Mouse (Mus musculus): ENCODE measurements around the gene Pip5k1c. TPM values are rescaled to one million over a fixed set of nuclear protein-coding genes. Genes with fewer than 3 reads are reported as not detected.
A peak's percentile ranks its signal among the peaks of the same experiment; 100 is the strongest.

Gene Pip5k1c
- polyA plus RNA-seq, 1 experiment from 2014 or later: 123 TPM

DNA sequence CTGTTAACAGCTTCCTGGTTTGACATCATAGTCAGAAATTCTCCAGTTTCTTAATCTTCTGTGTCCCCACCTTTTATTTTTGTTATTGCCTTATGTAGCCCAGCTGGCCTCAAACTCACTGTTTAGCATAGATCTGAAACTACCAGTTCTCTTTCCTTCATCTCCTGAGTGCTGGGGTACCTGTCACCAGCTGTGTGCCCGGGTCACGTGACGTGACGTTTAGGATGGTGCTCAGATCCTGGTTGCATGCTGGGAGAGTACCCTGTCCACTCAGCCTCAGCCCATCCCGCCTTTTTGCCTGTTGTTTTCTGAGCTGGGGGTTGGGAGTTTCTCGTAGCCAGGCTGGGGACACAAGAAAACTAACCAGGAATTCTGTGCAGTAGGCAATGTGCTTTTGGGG lies 4.5 kb downstream of the Pip5k1c start:
- WGBS: 86% methylated on average over 6 of the region's 6 CpGs
- ATAC-seq (replicated peaks): no peak
- Histone ChIP-seq H3K4me3 (no peak overlapping the region), H3K4me1 (peaks cover 36% of the 10 kb centered on the region), H3K4me2 (replicated peaks) (no peak overlapping the region), H3K27ac (replicated peaks) (no peak overlapping the region), H3K27me3 (no peaks in the 10 kb centered on the region), H3K36me3 (no peaks in the 10 kb centered on the region), H3K9me3 (no peaks in the 10 kb centered on the region), H3K9ac (replicated peaks) (no peak overlapping the region)

DNA sequence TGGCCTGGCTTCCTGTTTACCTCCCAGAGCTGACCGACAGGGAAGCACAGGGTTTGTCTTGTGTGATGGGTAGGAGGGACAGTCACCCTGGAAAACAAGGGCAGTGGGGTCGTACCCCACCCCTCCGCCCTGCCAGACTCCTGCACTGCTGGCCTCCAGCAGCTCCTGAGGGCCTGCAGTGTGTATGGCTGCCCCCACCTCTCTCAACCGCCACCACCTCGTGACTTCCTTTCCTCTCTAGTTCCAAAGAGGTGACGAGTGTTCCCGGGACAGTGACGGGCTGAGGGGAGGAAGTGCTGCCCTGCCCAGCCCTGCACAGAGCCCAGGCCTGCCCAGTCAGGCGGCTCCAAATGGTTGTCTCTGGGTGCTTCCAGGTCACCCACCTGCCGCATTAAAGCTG lies 5.1 kb downstream of the Pip5k1c start:
- WGBS: 88% methylated on average over 10 of the region's 10 CpGs
- no peak overlapping the region for H3K9ac ChIP-seq (replicated peaks)
- no peaks in the 10 kb centered on the region for H3K9me3 ChIP-seq
- no peaks in the 10 kb centered on the region for H3K36me3 ChIP-seq
- H3K27me3 ChIP-seq: no peaks in the 10 kb centered on the region
- no peak overlapping the region for H3K4me2 ChIP-seq (replicated peaks)
- ATAC-seq (replicated peaks): no peak
- no peak overlapping the region for H3K27ac ChIP-seq (replicated peaks)
- no peak overlapping the region for H3K4me3 ChIP-seq
- peaks cover 42% of the 10 kb centered on the region for H3K4me1 ChIP-seq

DNA sequence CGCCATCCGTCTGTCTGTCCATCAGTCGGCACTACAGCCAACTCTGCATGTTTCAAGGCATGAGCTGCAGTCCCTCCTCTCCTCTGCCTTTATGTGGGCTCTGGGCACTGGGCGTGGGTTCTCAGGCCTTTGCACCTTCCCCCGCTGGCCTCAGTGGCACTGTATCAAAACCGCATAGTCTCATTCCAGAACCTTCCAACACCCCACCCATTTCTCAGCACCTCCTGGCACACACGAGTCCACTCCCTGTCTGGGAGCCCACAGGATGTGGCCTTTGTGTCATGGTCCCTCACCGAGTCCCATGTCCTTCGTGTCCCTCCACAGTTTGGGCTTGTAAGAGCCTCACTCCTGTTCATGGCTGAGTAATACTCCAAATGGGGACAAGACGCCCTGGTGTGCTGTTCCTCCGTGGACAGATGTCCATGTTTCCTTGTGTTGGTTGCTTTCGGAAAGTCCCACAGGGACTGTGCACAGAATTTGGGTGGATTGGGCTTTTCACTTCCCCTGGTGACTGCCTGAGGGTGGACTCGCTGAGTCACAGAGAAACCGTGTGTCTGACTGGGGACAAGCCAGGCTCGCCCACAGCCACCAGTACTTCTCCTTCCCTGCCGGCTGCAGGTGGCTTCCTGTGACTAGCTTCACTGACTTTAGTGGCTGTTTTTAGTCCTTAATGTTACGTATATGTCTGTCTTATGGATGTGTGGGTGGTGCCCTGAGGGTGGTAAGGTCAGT lies 5.8 kb downstream of the Pip5k1c start:
- Histone ChIP-seq H3K27ac (replicated peaks) (no peak overlapping the region), H3K27me3 (no peaks in the 10 kb centered on the region), H3K4me3 (no peak overlapping the region), H3K9ac (replicated peaks) (no peak overlapping the region), H3K9me3 (no peaks in the 10 kb centered on the region), H3K4me1 (peaks cover 49% of the 10 kb centered on the region), H3K4me2 (replicated peaks) (no peak overlapping the region), H3K36me3 (no peaks in the 10 kb centered on the region)
- 96% methylated on average over 17 of the region's 17 CpGs for WGBS
- ATAC-seq (replicated peaks): no peak

DNA sequence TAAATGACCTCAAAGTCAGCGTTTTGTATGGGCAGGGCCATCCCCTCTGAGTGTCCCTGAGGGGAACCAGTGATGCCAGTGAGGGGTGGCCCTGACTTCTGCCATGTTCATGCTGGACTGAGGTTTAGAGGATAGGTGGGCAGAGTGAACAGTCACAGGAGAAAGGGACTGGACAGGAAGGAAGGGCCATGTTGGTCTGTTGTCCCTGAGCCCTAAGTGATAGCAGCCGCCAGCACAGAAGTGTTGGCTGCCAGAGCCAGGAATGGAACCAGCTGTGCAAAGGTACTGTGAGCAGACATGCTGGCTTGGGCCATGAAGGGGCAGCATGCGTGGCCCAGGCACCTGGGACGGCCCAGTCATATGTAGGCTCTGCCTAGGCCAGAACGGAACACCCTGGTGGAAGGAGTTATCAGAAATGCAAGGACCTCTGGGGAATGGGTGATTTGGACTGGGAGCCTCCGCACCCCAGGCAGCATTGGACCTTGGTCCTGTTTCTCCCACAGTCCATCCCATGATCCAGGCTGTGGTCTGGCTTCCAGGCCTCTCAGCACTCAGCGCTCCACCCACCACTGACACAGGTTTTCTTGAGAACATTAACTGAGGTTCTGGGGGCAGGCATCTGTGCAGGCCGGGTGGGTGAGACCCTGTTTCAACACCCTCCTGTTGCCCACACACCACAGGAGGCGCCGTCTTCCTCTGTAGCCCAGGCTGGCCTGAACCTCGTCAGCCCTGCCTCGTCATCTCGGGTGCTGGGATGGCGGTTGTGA lies 7.0 kb downstream of the Pip5k1c start:
- Histone ChIP-seq H3K4me3 (no peak overlapping the region), H3K27ac (replicated peaks) (no peak overlapping the region), H3K4me2 (replicated peaks) (no peak overlapping the region), H3K4me1 (peaks cover 37% of the 10 kb centered on the region), H3K36me3 (no peaks in the 10 kb centered on the region), H3K9me3 (no peaks in the 10 kb centered on the region), H3K9ac (replicated peaks) (no peak overlapping the region), H3K27me3 (no peaks in the 10 kb centered on the region)
- no peak for ATAC-seq (replicated peaks)
- WGBS: 93% methylated on average over 14 of the region's 14 CpGs

DNA sequence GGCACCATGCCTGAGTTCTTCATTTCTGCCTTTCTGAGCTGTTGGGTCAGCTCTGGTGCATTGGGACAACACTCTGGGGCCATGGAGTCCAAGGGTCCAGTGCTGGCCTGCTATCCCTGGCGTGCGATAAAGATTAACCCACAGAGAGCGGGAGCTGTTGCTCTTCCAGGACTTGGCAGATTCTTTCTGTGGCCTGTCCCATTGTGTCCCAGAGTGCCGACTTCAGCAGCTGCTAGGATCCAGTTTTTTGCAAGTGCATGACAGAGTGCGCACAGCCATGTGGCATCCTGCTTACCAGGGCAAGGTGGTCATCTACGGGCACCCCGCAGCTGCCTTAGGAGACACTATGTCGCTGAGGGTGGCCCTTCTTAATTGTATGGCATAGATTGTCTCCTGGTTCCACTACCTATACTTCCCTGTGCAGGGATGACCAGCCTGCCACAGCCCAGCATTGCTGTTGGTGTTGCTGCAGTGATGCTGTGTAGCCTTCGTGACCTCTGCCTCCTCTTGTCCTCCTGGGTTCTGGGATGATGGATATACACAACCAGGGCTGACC lies 7.7 kb downstream of the Pip5k1c start:
- ATAC-seq (replicated peaks): no peak
- Histone ChIP-seq H3K4me1 (peaks cover 31% of the 10 kb centered on the region), H3K9ac (replicated peaks) (no peak overlapping the region), H3K27ac (replicated peaks) (no peak overlapping the region), H3K9me3 (no peaks in the 10 kb centered on the region), H3K4me2 (replicated peaks) (no peak overlapping the region), H3K27me3 (no peaks in the 10 kb centered on the region), H3K36me3 (no peaks in the 10 kb centered on the region), H3K4me3 (no peak overlapping the region)
- WGBS: 81% methylated on average over 9 of the region's 9 CpGs

DNA sequence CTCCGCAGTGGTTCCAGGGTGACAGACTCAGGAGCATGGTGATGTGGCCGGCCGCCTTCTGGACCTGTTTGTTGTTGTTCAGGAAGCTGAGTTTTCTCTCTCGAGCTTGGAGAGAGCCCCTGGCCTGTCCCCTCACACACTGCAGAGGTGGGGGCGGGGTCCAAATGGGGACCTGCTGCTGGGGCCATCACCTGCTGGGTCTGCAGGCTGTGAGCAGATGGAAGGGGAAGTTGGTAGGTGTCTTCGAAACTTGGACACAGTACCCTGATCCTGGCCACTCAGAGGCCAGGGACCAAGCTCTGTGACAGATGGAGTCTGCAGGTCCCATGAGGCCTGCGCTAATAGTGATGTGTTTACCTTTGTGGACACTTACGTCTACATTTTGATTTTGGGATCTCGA lies 8.6 kb downstream of the Pip5k1c start:
- Histone ChIP-seq H3K4me1 (peaks cover 22% of the 10 kb centered on the region), H3K27me3 (no peaks in the 10 kb centered on the region), H3K36me3 (peaks cover 8% of the 10 kb centered on the region), H3K4me3 (no peak overlapping the region), H3K9me3 (no peaks in the 10 kb centered on the region), H3K27ac (replicated peaks) (no peak overlapping the region), H3K4me2 (replicated peaks) (no peak overlapping the region), H3K9ac (replicated peaks) (no peak overlapping the region)
- 84% methylated on average over 9 of the region's 9 CpGs for WGBS
- no peak for ATAC-seq (replicated peaks)

- no peak overlapping the region for H3K4me2 ChIP-seq (replicated peaks)
- peaks cover 17% of the 10 kb centered on the region for H3K36me3 ChIP-seq
- no peak overlapping the region for H3K4me3 ChIP-seq
- no peaks in the 10 kb centered on the region for H3K9me3 ChIP-seq
- peak overlapping the region; percentile 35; the same call in 1 of the 2 replicates for H3K27ac ChIP-seq (replicated peaks)
- 0 out of 2 replicates have a peak overlapping the region, but pooled peaks have one; percentile 1 for H3K9ac ChIP-seq (replicated peaks)
- no peaks in the 10 kb centered on the region for H3K27me3 ChIP-seq
- 69% methylated on average over 4 of the region's 4 CpGs for WGBS
- ATAC-seq (replicated peaks): no peak
- peaks cover 17% of the 10 kb centered on the region for H3K4me1 ChIP-seq
Observed at GRCm38 (mm10) chr10:81302288-81302687, 9.5 kb downstream of the Pip5k1c start.

GRCm38 (mm10) chr10:81302781-81303218 lies 10.0 kb downstream of the Pip5k1c start:
- 60% methylated on average over 14 of the region's 14 CpGs for WGBS
- H3K4me1 ChIP-seq: peaks cover 17% of the 10 kb centered on the region
- H3K27ac ChIP-seq (replicated peaks): peak overlapping the region; percentile 35; the same call in 1 of the 2 replicates
- peaks cover 23% of the 10 kb centered on the region for H3K36me3 ChIP-seq
- H3K4me3 ChIP-seq: 0 out of 2 replicates have a peak overlapping the region, but pooled peaks have one; percentile 1
- no peak overlapping the region for H3K4me2 ChIP-seq (replicated peaks)
- no peaks in the 10 kb centered on the region for H3K27me3 ChIP-seq
- H3K9ac ChIP-seq (replicated peaks): 0 out of 2 replicates have a peak overlapping the region, but pooled peaks have one; percentile 1
- H3K9me3 ChIP-seq: no peaks in the 10 kb centered on the region
- no peak for ATAC-seq (replicated peaks)

DNA sequence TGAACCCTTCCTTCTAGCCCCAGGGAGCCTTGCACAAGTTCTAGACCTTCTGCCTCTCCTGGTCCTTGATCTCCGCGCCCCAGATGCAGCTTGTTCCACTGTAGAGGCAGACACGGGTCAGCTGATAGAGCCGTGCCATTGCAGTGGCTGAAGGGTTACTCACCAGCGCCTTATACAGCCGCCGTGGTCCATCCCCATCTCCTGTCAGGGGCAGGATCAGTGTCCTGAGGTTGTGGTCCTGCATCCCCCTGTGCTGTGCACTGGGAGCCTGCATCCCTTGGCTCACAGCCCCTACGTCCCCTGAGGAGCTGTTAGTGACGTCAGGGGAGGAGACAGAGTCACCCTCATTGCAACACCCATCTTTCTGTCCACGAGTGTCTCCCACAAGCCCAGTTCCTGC lies 10.5 kb downstream of the Pip5k1c start:
- no peak overlapping the region for H3K4me3 ChIP-seq
- H3K9ac ChIP-seq (replicated peaks): no peak overlapping the region
- no peak overlapping the region for H3K4me2 ChIP-seq (replicated peaks)
- H3K36me3 ChIP-seq: peaks cover 27% of the 10 kb centered on the region
- H3K4me1 ChIP-seq: peaks cover 17% of the 10 kb centered on the region
- H3K27ac ChIP-seq (replicated peaks): peak overlapping the region; percentile 35; the same call in 1 of the 2 replicates
- no peaks in the 10 kb centered on the region for H3K27me3 ChIP-seq
- no peak for ATAC-seq (replicated peaks)
- no peaks in the 10 kb centered on the region for H3K9me3 ChIP-seq
- WGBS: 82% methylated on average over 10 of the region's 10 CpGs

DNA sequence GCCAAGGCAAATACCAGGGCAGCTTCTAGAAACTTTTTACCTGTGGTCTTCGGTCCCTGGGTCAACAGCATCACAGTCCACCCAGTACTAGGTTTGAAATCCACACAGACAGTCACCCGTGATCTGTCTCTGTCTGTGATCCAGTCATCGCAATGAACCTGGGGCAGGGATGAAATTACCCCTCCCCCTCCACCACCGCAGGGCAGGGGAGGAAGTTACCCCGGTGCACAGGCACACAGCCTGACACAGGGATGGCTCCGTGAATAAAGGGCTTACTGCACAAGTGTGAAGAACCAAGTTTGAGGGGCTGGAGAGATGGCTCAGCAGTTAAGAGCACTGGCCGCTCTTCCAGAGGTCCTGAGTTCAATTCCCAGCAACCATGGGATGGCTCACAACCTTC lies 11.0 kb downstream of the Pip5k1c start:
- WGBS: 86% methylated on average over 7 of the region's 7 CpGs
- Histone ChIP-seq H3K4me1 (peaks cover 17% of the 10 kb centered on the region), H3K27me3 (no peaks in the 10 kb centered on the region), H3K4me3 (no peak overlapping the region), H3K9ac (replicated peaks) (no peak overlapping the region), H3K27ac (replicated peaks) (no peak overlapping the region), H3K9me3 (no peaks in the 10 kb centered on the region), H3K4me2 (replicated peaks) (no peak overlapping the region), H3K36me3 (peaks cover 31% of the 10 kb centered on the region)
- ATAC-seq (replicated peaks): no peak

DNA sequence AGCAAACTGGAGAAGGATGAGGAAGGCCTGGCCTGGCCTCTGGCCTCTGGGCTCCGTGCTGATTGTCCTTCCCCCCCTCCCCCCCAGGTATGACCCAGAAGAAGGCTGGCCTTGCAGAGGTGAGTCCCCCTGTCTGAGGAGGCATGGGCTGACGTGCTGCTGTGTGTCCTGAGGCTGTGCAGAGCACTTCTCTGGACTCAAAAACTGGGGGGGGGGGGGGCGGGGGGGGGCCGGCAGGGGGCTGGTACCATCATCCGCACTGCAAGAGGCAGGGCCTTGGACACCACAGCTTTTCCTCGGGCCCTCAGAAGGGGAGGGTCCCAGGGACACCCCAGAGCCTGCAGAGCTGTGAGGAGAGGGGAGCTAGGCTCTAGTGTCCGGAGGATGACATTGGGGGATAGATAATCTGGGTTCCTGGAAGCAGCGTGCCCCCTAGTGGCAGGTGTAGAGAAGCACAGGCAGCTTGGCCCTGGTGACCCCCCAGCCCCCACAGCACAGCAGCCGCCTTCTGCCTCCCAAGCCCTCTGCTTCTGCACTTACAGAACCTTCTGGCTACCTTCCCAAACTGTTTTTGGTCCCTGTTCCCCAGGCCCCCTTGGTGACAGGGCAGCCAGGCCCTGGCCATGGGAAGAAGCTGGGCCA lies 12.0 kb downstream of the Pip5k1c start:
- H3K27ac ChIP-seq (replicated peaks): no peak overlapping the region
- no peak overlapping the region for H3K4me2 ChIP-seq (replicated peaks)
- no peaks in the 10 kb centered on the region for H3K9me3 ChIP-seq
- H3K9ac ChIP-seq (replicated peaks): no peak overlapping the region
- H3K36me3 ChIP-seq: peaks cover 40% of the 10 kb centered on the region
- H3K4me3 ChIP-seq: no peak overlapping the region
- ATAC-seq (replicated peaks): no peak; the same call in 1 of the 2 replicates
- WGBS: 25% methylated on average over 7 of the region's 9 CpGs
- H3K27me3 ChIP-seq: no peaks in the 10 kb centered on the region
- H3K4me1 ChIP-seq: peaks cover 17% of the 10 kb centered on the region

GRCm38 (mm10) chr10:81305663-81306062 lies 12.9 kb downstream of the Pip5k1c start:
- Histone ChIP-seq H3K4me2 (replicated peaks) (no peak overlapping the region), H3K4me1 (peaks cover 17% of the 10 kb centered on the region), H3K9ac (replicated peaks) (no peak overlapping the region), H3K27ac (replicated peaks) (no peak overlapping the region), H3K4me3 (no peak overlapping the region), H3K27me3 (no peaks in the 10 kb centered on the region), H3K9me3 (no peaks in the 10 kb centered on the region), H3K36me3 (peaks cover 49% of the 10 kb centered on the region)
- 93% methylated on average over 14 of the region's 14 CpGs for WGBS
- no peak for ATAC-seq (replicated peaks)

Data from forebrain, embryonic 15.5 days (tissue).